Mouse (Mus musculus) thymus, adult 2 months (tissue): ENCODE data around the gene Gm21958. TPM values are rescaled to one million over a fixed set of nuclear protein-coding genes. Genes with fewer than 3 reads are reported as not detected.

Experiments used
- DNase-seq: peaks from one replicate; pipeline ENCODE4 v3.0.0; 2021
- H3K27ac ChIP-seq: fragments of 200-500 bp; 2 replicates; pipeline ENCODE4 v1.5.1; 2012; ENCODE audit warnings: low read length, control low read depth; ENCODE audit not compliant: control insufficient read depth, insufficient read depth
- H3K27me3 ChIP-seq: fragments of 200-500 bp; 2 replicates; pipeline ENCODE4 v1.6.1; 2012; ENCODE audit warnings: mild to moderate bottlenecking, low read length, moderate library complexity, mixed read lengths; ENCODE audit not compliant: control insufficient read depth, insufficient read depth
- H3K36me3 ChIP-seq: fragments of 200-500 bp; 2 replicates; pipeline ENCODE4 v1.6.1; 2012; ENCODE audit warnings: mild to moderate bottlenecking, low read length, moderate library complexity; ENCODE audit not compliant: control insufficient read depth, insufficient read depth
- H3K4me1 ChIP-seq: fragments of 200-500 bp; replicated peaks from 2 replicates; pipeline ENCODE4 v1.6.1; 2012; ENCODE audit warnings: low read length; ENCODE audit not compliant: control insufficient read depth, insufficient read depth
- H3K4me3 ChIP-seq: fragments of 200-500 bp; 2 replicates; pipeline ENCODE4 v1.5.1; 2012; ENCODE audit warnings: mild to moderate bottlenecking, low read length, control low read depth, moderate library complexity; ENCODE audit not compliant: control insufficient read depth, insufficient read depth
- CTCF ChIP-seq: fragments of 200-500 bp; IDR thresholded peaks from 2 replicates; pipeline ENCODE4 v1.5.1; 2012; ENCODE audit warnings: mild to moderate bottlenecking, control low read depth, low read length, moderate library complexity, borderline replicate concordance; ENCODE audit not compliant: control insufficient read depth, poor library complexity, insufficient read depth; ENCODE audit errors: extremely low read depth
- POLR2A ChIP-seq: fragments of 200-500 bp; IDR thresholded peaks from 2 replicates; pipeline ENCODE4 v1.6.1; 2012; ENCODE audit warnings: mild to moderate bottlenecking, low read length, control low read depth, moderate library complexity; ENCODE audit not compliant: control insufficient read depth, poor library complexity, insufficient read depth; ENCODE audit errors: extremely low read depth
- WGBS: fragments of 180-500 bp; shearing (Covaris S2); methylation state at CpG from one replicate; pipeline ENCODE4 v1.1.7; 2018; 5-methylcytosine and 5-hydroxymethylcytosine counted together
- polyA plus RNA-seq: library from polyadenylated mRNA; depleted of rRNA; stranded (reverse); fragments of >200 nt; gene quantifications from 2 replicates; pipeline ENCODE4 v1.2.3, GENCODE M21; 2012

Gm21958 gene
- polyA plus RNA-seq, 1 experiment: not detected

DNA sequence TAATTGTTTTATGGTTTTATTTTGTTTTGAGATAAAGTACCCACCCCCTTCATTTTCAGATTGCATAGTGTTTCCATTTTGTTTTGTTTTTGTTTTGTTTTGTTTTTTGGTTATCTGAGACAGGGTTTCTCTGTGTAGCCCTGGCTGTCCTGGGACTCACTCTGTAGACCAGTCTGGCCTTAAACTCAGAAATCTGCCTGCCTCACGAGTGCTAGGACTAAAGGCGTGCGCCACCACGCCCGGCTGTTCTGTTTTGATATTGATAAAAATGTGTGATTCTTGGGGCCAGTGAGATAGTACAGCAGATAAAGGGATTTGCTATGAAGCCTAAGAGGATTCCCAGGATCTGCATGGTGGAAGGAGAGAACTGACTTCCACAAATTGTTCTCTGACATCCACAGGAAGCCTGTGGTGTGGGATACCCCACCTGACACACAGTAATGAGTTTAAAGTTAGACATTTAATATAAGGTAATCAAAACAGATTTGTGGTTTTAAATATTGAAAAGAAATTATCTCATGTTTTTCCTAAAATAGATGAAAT is 14.3 kb downstream of the Gm21958 start:
- no peak for DNase-seq
- Histone ChIP-seq H3K27me3 (no peaks in the 10 kb centered on the region), H3K4me1 (no peaks in the 10 kb centered on the region), H3K27ac (no peak overlapping the region), H3K36me3 (peaks cover 59% of the 10 kb centered on the region), H3K4me3 (no peak overlapping the region)
- TF ChIP-seq CTCF (no peak), POLR2A (no peak)
- WGBS: 95% methylated on average over 5 of the region's 5 CpGs

DNA sequence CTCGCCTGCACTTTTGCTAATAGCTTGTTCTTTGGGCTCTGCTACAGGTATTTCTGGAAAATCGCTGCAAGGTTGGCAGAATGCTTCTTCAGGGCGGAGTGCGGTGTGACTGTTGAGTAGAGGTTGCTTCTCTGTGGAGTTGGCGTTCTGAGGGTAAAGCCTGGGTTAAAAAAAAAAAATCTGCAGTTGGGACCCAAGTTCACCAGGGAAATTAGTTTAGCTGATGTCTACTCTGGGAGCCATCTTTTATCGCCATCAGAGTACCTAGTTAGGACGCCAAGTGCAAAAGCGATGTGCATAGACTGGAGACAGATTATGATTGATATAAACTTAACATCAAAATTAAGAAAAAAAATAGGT is 21.1 kb downstream of the Gm21958 start:
- 0% methylated on average over 8 of the region's 8 CpGs for WGBS
- Histone ChIP-seq H3K4me3 (peak overlapping the region; percentile 60), H3K4me1 (no peaks in the 10 kb centered on the region), H3K27me3 (no peaks in the 10 kb centered on the region), H3K27ac (peak overlapping the region; percentile 81), H3K36me3 (peaks cover 16% of the 10 kb centered on the region)
- no peak for TF ChIP-seq CTCF
- no peak for TF ChIP-seq POLR2A
- DNase-seq: no peak

GRCm38 (mm10) chr3:54692202-54693055 is 21.7 kb downstream of the Gm21958 start, which contains the start of gene Supt20:
Supt20 (plus strand) TSS chr3:54692807.
- DNase-seq: peak; percentile 92
- Histone ChIP-seq H3K27me3 (no peaks in the 10 kb centered on the region), H3K4me3 (peak within 1 kb of the TSS; percentile 65), H3K36me3 (peaks cover 12% of the 10 kb centered on the region), H3K27ac (peak within 1 kb of the TSS; percentile 81), H3K4me1 (no peaks in the 10 kb centered on the region)
- WGBS: 1% methylated on average over 65 of the region's 65 CpGs
- peak; percentile 72; the same call in 1 of the 2 replicates for TF ChIP-seq POLR2A
- TF ChIP-seq CTCF: peak; percentile 55; the same call in 1 of the 2 replicates

DNA sequence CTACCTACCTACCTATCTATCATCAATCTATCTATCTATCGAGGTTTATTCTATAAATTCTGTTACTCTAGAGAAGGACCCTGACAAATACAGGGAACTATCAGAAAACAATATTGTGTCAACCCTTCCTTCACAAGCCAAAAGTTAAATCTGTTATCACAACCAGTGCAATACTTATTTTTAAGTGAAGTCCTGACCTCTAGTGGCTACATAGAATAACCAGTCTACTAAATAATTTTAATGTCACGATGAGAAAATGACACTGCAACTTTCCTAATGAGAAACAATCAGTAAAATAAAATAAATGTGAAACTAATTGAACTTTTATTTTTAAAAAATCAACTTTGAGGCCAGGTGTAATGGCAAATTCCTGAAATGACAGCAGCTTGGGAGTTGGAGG is 25.1 kb downstream of the Gm21958 start:
- Histone ChIP-seq H3K27me3 (no peaks in the 10 kb centered on the region), H3K36me3 (no peaks in the 10 kb centered on the region), H3K4me3 (no peak overlapping the region), H3K4me1 (no peaks in the 10 kb centered on the region), H3K27ac (no peak overlapping the region)
- WGBS: 32% methylated on average over 2 of the region's 2 CpGs
- TF ChIP-seq POLR2A (no peak), CTCF (no peak)
- DNase-seq: no peak

- H3K27ac ChIP-seq: no peak overlapping the region
- 81% methylated on average over 2 of the region's 2 CpGs for WGBS
- H3K36me3 ChIP-seq: no peaks in the 10 kb centered on the region
- DNase-seq: no peak
- H3K4me3 ChIP-seq: no peak overlapping the region
- TF ChIP-seq CTCF (no peak), POLR2A (no peak)
- H3K27me3 ChIP-seq: no peaks in the 10 kb centered on the region
- no peaks in the 10 kb centered on the region for H3K4me1 ChIP-seq
Measured at GRCm38 (mm10) chr3:54687245-54687644, 26.9 kb downstream of the Gm21958 start.

DNA sequence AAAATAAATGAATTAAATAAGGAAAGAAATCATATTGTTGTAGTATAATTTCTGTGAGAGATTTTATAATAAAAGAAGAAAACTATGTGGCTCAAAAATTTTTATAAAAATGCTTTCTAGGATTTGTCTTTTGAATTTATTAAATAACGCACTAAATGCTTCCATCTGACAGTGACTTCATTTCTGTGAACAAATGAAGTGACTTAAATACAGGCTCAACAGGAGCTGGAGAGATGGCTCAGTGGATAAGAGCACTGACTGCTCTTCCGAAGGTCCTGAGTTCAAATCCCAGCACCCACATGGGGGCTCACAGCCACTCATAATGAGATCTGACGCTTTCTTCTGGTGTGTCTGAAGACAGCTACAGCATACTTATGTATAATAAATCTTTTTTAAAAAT is 29.0 kb downstream of the Gm21958 start:
- Histone ChIP-seq H3K36me3 (no peaks in the 10 kb centered on the region), H3K27me3 (no peaks in the 10 kb centered on the region), H3K27ac (no peak overlapping the region), H3K4me3 (no peak overlapping the region), H3K4me1 (no peaks in the 10 kb centered on the region)
- whole genome bisulfite sequencing: 97% methylated on average over 3 of the region's 3 CpGs
- no peak for TF ChIP-seq CTCF
- DNase-seq: no peak
